Comparison of ENCODE assay signal across 17 mouse cellular contexts in genomic region chr5:36705390-36705789, GRCm38 (mm10).
"Had no signal": no experiment of that assay in that cellular context is flagged by ENCODE, and none has a peak within 500 bp of the region (broad histone marks: within the 10 kb centered on the region; RNA-seq: fewer than 3 reads in every experiment).

No protein-coding gene starts in this region.

- H3K27ac ChIP-seq: lung, embryonic 15.5 days; macrophage; midbrain, embryonic 13.5 days; midbrain, embryonic 15.5 days; neural tube, embryonic 12.5 days; stomach, embryonic 15.5 days; stomach, postnatal 0 days had no signal

- H3K4me3 ChIP-seq: lung, embryonic 15.5 days; megakaryocyte, embryonic 14.5 days; midbrain, embryonic 13.5 days; midbrain, embryonic 15.5 days; neural tube, embryonic 12.5 days; stomach, embryonic 15.5 days had no signal

- H3K9ac ChIP-seq: liver, postnatal 0 days; lung, embryonic 15.5 days; midbrain, embryonic 13.5 days; midbrain, embryonic 15.5 days; neural tube, embryonic 12.5 days; stomach, embryonic 15.5 days had no signal

- H3K36me3 ChIP-seq: lung, embryonic 15.5 days; midbrain, embryonic 13.5 days; midbrain, embryonic 15.5 days; neural tube, embryonic 12.5 days; stomach, embryonic 15.5 days had no signal

- H3K9me3 ChIP-seq: lung, embryonic 15.5 days; megakaryocyte, embryonic 14.5 days; midbrain, embryonic 13.5 days; midbrain, embryonic 15.5 days; neural tube, embryonic 12.5 days; stomach, embryonic 15.5 days had no signal

- H3K27me3 ChIP-seq: midbrain, embryonic 13.5 days; midbrain, embryonic 15.5 days; stomach, embryonic 15.5 days had no signal

- ATAC-seq: liver, postnatal 0 days; lung, postnatal 0 days; midbrain, embryonic 13.5 days; midbrain, embryonic 15.5 days had no signal

- H3K4me1 ChIP-seq: lung, embryonic 15.5 days; midbrain, embryonic 13.5 days; midbrain, embryonic 15.5 days; neural tube, embryonic 12.5 days; stomach, embryonic 15.5 days had no signal

- DNase-seq: liver, postnatal 0 days; lung, adult 2 months; lung, postnatal 14 days; lung, postnatal 36 days; thymus, adult 2 months; thymus, postnatal 25 days; thymus, postnatal 4 days had no signal

- H3K4me2 ChIP-seq: lung, embryonic 15.5 days; midbrain, embryonic 11.5 days; midbrain, embryonic 13.5 days; midbrain, embryonic 15.5 days; neural tube, embryonic 12.5 days; stomach, embryonic 15.5 days had no signal
